Comparison of ENCODE assay signal across 21 mouse cellular contexts in the genomic region with DNA sequence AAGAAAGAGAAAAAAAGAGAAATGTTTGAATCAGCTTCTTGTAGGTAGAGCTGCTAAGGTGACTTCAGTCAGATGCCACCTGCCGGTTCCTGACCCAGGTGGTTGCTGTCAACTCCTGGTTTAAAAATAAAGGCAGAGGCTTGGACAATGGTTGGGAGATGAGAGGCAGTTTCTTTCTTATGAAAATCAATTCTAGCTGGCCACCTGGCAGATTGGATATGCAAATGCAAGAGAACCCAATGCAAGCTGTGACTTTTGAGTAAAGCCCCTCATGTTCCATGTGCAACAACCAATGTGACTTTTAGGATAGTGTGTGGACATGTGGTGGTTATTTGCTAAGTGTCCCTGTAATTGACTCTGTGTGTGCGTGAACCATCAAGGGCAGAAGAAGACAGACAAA. TPM values are rescaled to one million over a fixed set of nuclear protein-coding genes. Genes with fewer than 3 reads are reported as not detected.
DNase-seq lines count a peak whose midpoint lies in the region; ATAC-seq and TF ChIP-seq lines count a peak whose summit lies in the region.
"Had no signal": no experiment of that assay in that cellular context is flagged by ENCODE, and none has a peak within 500 bp of the region (broad histone marks: within the 10 kb centered on the region; RNA-seq: fewer than 3 reads in every experiment).

No protein-coding gene starts in this region.

- no peak for DNase-seq in thymus, adult 2 months
- no peak for DNase-seq in thymus, adult 18-20 months
- DNase-seq in thymus, postnatal 25 days, result peak; percentile 40
- DNase-seq in left cerebral cortex, postnatal 36 days (ENCODE audit: low spot score in 2 of 2), result no peak
- DNase-seq in embryonic facial prominence, embryonic 10.5 days (ENCODE audit: low spot score), result no peak
- DNase-seq: adrenal gland, postnatal 36 days; cerebellum, adult 2 months; cerebellum, postnatal 36 days; gastrocnemius, adult 2 months; kidney, adult 11 months; layer of hippocampus, postnatal 36 days had no signal

- H3K27me3 ChIP-seq in thymus, adult 2 months (ENCODE audit: control insufficient read depth, insufficient read depth, low read length), result no peaks in the 10 kb centered on the region
- no peaks in the 10 kb centered on the region for H3K27me3 ChIP-seq in liver, embryonic 15.5 days
- H3K27me3 ChIP-seq in embryonic facial prominence, embryonic 10.5 days (replicated peaks; ENCODE audit: low read depth, poor library complexity, severe bottlenecking), result no peaks in the 10 kb centered on the region
- H3K27me3 ChIP-seq: limb, embryonic 15.5 days; midbrain, embryonic 15.5 days; neural tube, embryonic 15.5 days had no signal

- H3K4me2 ChIP-seq in liver, embryonic 15.5 days, result peak overlapping the region; percentile 15; the same call in 1 of the 2 replicates
- H3K4me2 ChIP-seq: limb, embryonic 15.5 days; midbrain, embryonic 15.5 days; neural tube, embryonic 15.5 days had no signal

- peak overlapping the region; percentile 93 for H3K27ac ChIP-seq in thymus, adult 2 months (ENCODE audit: control insufficient read depth, insufficient read depth, low read length)
- H3K27ac ChIP-seq in bone marrow, adult 2 months (ENCODE audit: control insufficient read depth, insufficient read depth, low read depth, low read length, poor library complexity), result peak overlapping the region; percentile 41; the same call in 1 of the 2 replicates
- peak overlapping the region; percentile 53; the same call in 1 of the 2 replicates for H3K27ac ChIP-seq in liver, embryonic 15.5 days (replicated peaks)
- H3K27ac ChIP-seq in embryonic facial prominence, embryonic 10.5 days (replicated peaks), result no peak overlapping the region
- H3K27ac ChIP-seq: forebrain, embryonic 10.5 days; kidney, postnatal 0 days; layer of hippocampus, adult 2 months; limb, embryonic 15.5 days; midbrain, embryonic 15.5 days; neural tube, embryonic 15.5 days had no signal

- no peak for TF ChIP-seq POLR2A in thymus, adult 2 months (IDR thresholded peaks at IDR 0.05; ENCODE audit: control insufficient read depth, extremely low read depth, insufficient read depth, low read length, poor library complexity)
- TF ChIP-seq POLR2A in bone marrow, adult 2 months (IDR thresholded peaks at IDR 0.05; ENCODE audit: borderline replicate concordance, control insufficient read depth, low read depth, low read length), result no peak

- H3K9me3 ChIP-seq in liver, embryonic 15.5 days (replicated peaks), result no peaks in the 10 kb centered on the region
- no peaks in the 10 kb centered on the region for H3K9me3 ChIP-seq in embryonic facial prominence, embryonic 10.5 days
- H3K9me3 ChIP-seq: forebrain, embryonic 10.5 days; limb, embryonic 15.5 days; midbrain, embryonic 15.5 days; neural tube, embryonic 15.5 days had no signal

- intact Hi-C loops in left cerebral cortex, postnatal 36 days (cut with DNase I), result no loop called here

- TF ChIP-seq CTCF in thymus, adult 2 months (IDR thresholded peaks at IDR 0.05; ENCODE audit: borderline replicate concordance, control insufficient read depth, extremely low read depth, insufficient read depth, low read length, poor library complexity), result no peak
- no peak for TF ChIP-seq CTCF in bone marrow, adult 2 months (IDR thresholded peaks at IDR 0.05; ENCODE audit: control insufficient read depth, insufficient read depth, low read length)

- WGBS in thymus, adult 2 months, result 67% methylated on average over 2 of the region's 2 CpGs
- 59% methylated on average over 2 of the region's 2 CpGs for WGBS in bone marrow, adult 2 months
- 61% methylated on average over 2 of the region's 2 CpGs for WGBS in liver, embryonic 15.5 days (ENCODE audit: insufficient replicate concordance)
- 82% methylated on average over 2 of the region's 2 CpGs for WGBS in embryonic facial prominence, embryonic 10.5 days

- H3K36me3 ChIP-seq in thymus, adult 2 months (ENCODE audit: control insufficient read depth, insufficient read depth, low read length), result no peaks in the 10 kb centered on the region
- H3K36me3 ChIP-seq in liver, embryonic 15.5 days (replicated peaks), result 0 out of 2 replicates have a peak, but pooled peaks cover 6% of the 10 kb centered on the region
- H3K36me3 ChIP-seq in embryonic facial prominence, embryonic 10.5 days (replicated peaks), result no peaks in the 10 kb centered on the region
- H3K36me3 ChIP-seq: forebrain, embryonic 10.5 days; limb, embryonic 15.5 days; midbrain, embryonic 15.5 days; neural tube, embryonic 15.5 days had no signal

- H3K9ac ChIP-seq in liver, embryonic 15.5 days, result no peak overlapping the region
- H3K9ac ChIP-seq: limb, embryonic 15.5 days; midbrain, embryonic 15.5 days; neural tube, embryonic 15.5 days had no signal

- peaks cover 27% of the 10 kb centered on the region for H3K4me1 ChIP-seq in thymus, adult 2 months (replicated peaks; ENCODE audit: control insufficient read depth, insufficient read depth, low read length)
- peaks cover 9% of the 10 kb centered on the region; the same call in 1 of the 2 replicates for H3K4me1 ChIP-seq in bone marrow, adult 2 months (ENCODE audit: control insufficient read depth, insufficient read depth, low read length)
- peaks cover 62% of the 10 kb centered on the region for H3K4me1 ChIP-seq in liver, embryonic 15.5 days (replicated peaks)
- H3K4me1 ChIP-seq in embryonic facial prominence, embryonic 10.5 days, result peaks cover 12% of the 10 kb centered on the region
- H3K4me1 ChIP-seq: midbrain, embryonic 15.5 days; neural tube, embryonic 15.5 days had no signal

- no peak overlapping the region for H3K4me3 ChIP-seq in thymus, adult 2 months (ENCODE audit: control insufficient read depth, insufficient read depth, low read length)
- H3K4me3 ChIP-seq in bone marrow, adult 2 months (replicated peaks; ENCODE audit: control insufficient read depth, low read depth, low read length), result no peak overlapping the region
- no peak overlapping the region for H3K4me3 ChIP-seq in liver, embryonic 15.5 days (replicated peaks)
- H3K4me3 ChIP-seq in embryonic facial prominence, embryonic 10.5 days, result no peak overlapping the region
- H3K4me3 ChIP-seq: forebrain, embryonic 10.5 days; gastrocnemius, adult 2 months; layer of hippocampus, adult 2 months; limb, embryonic 15.5 days; midbrain, embryonic 15.5 days; myocyte; neural tube, embryonic 15.5 days had no signal

- ATAC-seq in liver, embryonic 15.5 days (ENCODE audit: insufficient read depth), result no peak
- ATAC-seq: hindbrain, embryonic 16.5 days; midbrain, embryonic 15.5 days had no signal

RNA-seq across cellular contexts. Expression of a gene that starts 33.0 kb away (rescaled TPM):
- 17.8 and 19.3 TPM in 2 replicates for polyA plus RNA-seq in thymus, adult 2 months (2012; rRNA removed)
- polyA plus RNA-seq in bone marrow, adult 2 months (2011; ENCODE audit: insufficient read depth, insufficient read length, low replicate concordance, missing spikeins), result 16.4 and 39.6 TPM in 2 replicates
- 15.5 and 15.8 TPM in 2 replicates for polyA plus RNA-seq in liver, embryonic 15.5 days (2015; fragmentation: Nextera tagmentation; extraction: Ambion mirVana)
- total RNA-seq in left cerebral cortex, postnatal 36 days (2021), result 1 to 10 TPM; 4.1 to 4.2 TPM
- polyA plus RNA-seq in embryonic facial prominence, embryonic 10.5 days (2016; fragmentation: Nextera tagmentation; extraction: Ambion mirVana), result 2.2 and 2.5 TPM in 2 replicates
